Mouse (Mus musculus) monocyte, adult 2 months (primary cell): ENCODE data around the gene Nap1l2.
"Not testable (repeated sequence)": the region's sequence is repeated elsewhere in the genome, so short reads cannot be mapped to it uniquely, and the experiment has no call there.

ENCODE experiments used
- DNase-seq, 2 experiments: peaks; one replicate each; pipeline ENCODE4 v3.0.0; 2022; ENCODE audit warnings: low spot score in 2 of 2, low read depth in 1 of 2

Gene Nap1l2

GRCm38 (mm10) chrX:103186431-103186786 is at the start of gene Nap1l2:
Gene Nap1l2 (minus strand): TSS chrX:103186640.
- peak; percentile 2 to 5 for DNase-seq

DNA sequence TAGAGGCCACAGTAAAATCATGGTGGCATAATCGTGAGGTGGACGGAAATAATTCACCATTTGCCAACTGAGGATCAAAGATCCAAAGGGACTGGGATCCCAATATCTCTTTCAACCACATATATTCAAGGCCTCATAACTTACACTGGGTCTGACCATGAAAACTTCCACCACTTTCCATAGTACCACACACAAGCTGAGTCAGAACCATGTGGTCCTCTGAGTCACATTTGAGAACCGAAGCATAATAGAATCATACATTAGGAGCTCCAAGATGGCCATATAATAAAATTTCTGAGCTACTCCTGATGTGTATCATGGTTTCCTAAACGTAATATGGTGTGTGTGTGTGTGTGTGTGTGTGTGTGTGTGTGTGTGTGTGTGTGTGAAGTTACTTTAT is 28.8 kb upstream of the Nap1l2 start:
- DNase-seq, result no peak

GRCm38 (mm10) chrX:103186829-103187228 is 389 bp upstream of the Nap1l2 start:
- DNase-seq, result no peak

DNA sequence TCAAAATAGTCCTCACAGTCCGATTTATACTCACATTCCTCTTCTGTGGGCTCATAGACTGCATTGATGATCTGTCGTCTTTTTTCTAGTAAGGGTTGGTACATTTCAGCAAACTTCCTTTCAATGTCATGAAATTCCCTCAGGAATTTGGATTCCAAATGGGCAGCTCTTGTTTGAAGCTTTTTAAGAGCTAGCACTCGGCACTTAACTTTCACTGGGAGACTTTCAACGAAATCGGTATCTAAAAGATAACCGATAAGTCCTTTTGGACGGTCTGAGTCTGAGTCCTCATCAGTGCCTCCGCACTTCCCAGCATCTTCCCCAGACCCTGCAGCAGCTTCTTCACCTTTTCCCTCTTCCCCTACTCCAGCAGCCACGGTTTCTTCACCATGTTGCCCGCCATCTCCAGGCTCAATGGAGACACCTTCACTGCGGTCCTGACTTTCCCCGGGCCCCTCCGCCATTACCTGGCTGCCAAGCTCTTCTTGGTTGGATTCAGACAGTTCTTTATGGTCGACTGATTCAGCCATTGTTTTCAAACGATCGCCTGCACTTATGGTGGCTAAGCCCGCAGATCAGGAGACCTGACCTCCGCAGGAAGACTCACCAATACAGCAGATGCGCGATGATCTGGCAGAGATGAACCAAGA is 534 bp downstream of the Nap1l2 start:
- DNase-seq, result no peak

DNA sequence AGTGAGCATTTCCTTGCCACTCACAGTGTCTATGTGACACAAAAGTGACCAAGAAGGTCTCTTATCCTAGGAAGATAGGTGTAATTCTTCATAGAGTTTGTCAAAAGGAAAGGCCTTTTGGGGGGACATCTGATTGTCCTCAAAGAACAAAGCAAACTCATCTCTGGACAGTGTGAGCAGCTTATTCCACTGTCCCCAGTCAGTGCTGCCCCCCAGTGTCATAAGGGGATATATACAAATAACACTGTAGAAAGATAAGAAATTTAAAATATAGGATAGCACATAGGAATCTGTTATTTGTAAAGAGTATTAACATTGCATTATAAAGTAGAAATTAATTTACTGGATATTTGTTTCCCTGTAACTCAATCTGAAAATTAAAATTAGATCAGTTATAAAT is 2.9 kb downstream of the Nap1l2 start:
- DNase-seq, result no peak

DNA sequence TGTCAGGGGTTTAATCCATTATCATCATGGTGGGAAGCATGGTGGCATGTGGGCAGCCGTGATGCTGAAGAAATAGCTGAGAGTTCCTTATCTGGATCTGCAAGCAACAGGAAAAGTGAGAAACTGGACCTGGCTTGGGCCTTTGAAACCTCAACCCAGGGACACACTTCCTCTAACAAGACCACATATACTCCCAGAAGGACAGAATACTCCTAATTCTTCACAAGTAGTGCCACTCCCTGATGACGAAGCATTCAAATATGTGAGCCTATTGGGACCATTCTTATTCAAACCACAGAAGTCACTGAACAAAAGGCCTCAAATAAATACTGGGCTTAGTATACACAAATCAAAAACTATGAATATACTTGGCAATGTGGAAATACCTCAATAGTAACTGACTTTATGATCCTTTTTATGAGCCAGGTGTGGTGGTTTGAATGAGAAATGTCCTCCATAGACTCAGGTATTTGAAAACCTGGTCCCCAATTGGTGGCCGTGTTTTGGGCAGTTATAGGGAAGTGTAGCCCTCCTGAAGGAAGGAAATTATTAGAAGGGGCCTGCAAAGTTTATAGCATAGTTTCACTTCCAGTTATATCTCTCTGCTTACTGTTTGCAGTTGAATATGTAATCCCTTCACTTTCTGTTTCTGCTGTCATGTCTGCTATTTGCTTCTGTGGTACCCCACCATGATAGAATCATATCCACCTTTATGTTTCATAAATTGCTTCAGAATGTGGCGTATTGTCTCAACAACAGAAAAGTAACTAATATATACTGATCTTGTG is 6.5 kb downstream of the Nap1l2 start:
- DNase-seq, result no peak

DNA sequence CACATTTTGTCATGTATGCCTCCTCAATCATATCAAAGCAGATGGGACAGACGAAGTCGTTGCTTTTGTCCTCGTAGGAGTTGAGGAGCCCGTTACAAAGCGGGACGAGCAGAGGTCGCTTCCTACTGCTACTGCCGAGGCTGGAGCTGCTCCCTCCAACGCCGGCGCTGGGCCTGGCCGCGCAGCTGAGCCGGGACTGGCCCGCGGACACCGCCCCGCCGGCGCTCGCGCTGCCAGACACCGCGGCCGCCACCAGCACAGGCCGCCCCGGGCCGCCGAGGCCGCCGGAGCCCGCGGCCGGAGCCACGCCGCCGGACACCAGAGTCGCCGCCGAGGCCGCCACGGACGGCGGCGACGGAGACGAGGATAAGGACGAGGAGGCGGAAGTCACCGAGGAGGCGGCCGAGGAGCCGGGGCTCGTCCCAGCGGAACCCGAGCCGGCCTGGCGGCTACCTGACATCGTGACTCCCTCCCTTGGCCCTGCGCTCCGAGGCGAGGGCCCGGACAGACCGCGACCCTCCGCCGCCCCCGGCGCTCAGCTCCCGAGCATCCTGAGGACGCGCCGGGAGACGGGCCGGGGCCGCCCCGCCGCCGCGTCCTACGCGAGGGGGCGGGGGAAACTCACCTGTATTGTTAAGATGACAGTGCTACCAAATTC is 21.4 kb downstream of the Nap1l2 start:
- not testable (repeated sequence) for DNase-seq

DNA sequence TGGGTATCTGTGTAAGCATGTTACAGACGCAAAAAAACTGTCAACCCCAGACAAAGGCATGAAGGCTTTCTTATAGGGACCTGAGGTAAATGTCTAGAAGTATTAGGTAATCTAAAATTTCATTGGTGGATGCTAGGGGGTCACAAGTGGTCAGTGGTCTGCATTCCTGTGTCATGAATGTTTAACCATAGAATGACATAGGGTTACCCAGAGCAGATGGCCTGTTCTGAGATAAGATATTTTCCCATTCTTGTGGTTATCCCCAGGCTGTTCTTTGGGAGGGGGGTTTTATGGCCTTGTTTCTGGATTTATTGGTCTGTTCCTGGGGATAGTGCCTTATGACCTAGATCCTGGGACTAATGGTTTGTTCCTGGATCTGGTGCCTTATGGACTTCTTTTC is 30.3 kb downstream of the Nap1l2 start:
- no peak for DNase-seq

DNA sequence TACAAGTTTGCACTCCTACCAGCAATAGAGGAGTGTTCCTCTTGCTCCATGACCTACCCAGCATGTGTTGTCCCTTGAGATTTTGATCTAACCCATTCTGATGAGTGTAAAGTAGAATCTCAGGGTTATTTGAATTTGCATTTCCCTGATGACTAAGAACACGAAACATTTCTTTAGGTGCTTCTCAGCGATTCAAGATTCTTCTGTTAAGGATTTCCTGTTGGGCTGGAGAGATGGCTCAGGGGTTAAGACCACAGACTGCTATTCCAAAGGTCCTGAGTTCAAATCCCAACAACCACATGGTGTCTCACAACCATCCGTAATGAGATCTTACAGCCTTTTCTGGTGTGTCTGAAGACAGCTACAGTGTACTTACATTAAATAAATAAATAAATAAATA is 47.9 kb downstream of the Nap1l2 start:
- no peak for DNase-seq
